Mouse (Mus musculus) heart, adult 2 months (tissue): ENCODE measurements around the gene Bend5. TPM values are rescaled to one million over a fixed set of nuclear protein-coding genes. Genes with fewer than 3 reads are reported as not detected.
A peak's percentile ranks its signal among the peaks of the same experiment; 100 is the strongest.

ENCODE experiments used
- DNase-seq, 2 experiments: peaks; one replicate each; pipeline ENCODE4 v3.0.0; 2021
- H3K27ac ChIP-seq: fragments of 200-600 bp; 2 replicates; pipeline ENCODE4 v1.8.1; 2022
- H3K27me3 ChIP-seq: fragments of 200-500 bp; 2 replicates; pipeline ENCODE4 v1.6.1; 2012; ENCODE audit warnings: mild to moderate bottlenecking, low read length, inconsistent platforms, mixed read lengths; ENCODE audit not compliant: control insufficient read depth, insufficient read depth
- H3K36me3 ChIP-seq: fragments of 200-500 bp; 2 replicates; pipeline ENCODE4 v1.6.1; 2012; ENCODE audit warnings: low read length, inconsistent platforms; ENCODE audit not compliant: control insufficient read depth, insufficient read depth
- H3K4me1 ChIP-seq: fragments of 200-500 bp; 2 replicates; pipeline ENCODE4 v1.6.1; 2011; ENCODE audit warnings: low read length; ENCODE audit not compliant: control insufficient read depth, insufficient read depth
- H3K4me3 ChIP-seq: fragments of 200-600 bp; 2 replicates; pipeline ENCODE4 v1.8.1; 2022
- H3K79me2 ChIP-seq: fragments of 200-500 bp; replicated peaks from 2 replicates; pipeline ENCODE4 v1.6.1; 2012; ENCODE audit warnings: mild to moderate bottlenecking, inconsistent platforms, low read length, moderate library complexity, mixed read lengths; ENCODE audit not compliant: control insufficient read depth, insufficient read depth
- H3K9ac ChIP-seq: fragments of 200-500 bp; 2 replicates; pipeline ENCODE4 v1.6.1; 2012; ENCODE audit warnings: low read depth, mild to moderate bottlenecking, control low read depth, inconsistent platforms, low read length, mixed read lengths
- CTCF ChIP-seq: fragments of 200-600 bp; IDR thresholded peaks from 2 replicates; pipeline ENCODE4 v1.8.1; 2022; ENCODE audit warnings: antibody characterized with exemption, mild to moderate bottlenecking, moderate library complexity
- EP300 ChIP-seq: fragments of 200-500 bp; IDR thresholded peaks from 2 replicates; pipeline ENCODE4 v1.6.1; 2011; ENCODE audit warnings: low read depth, low read length, control low read depth; ENCODE audit not compliant: insufficient read depth
- POLR2A ChIP-seq: fragments of 200-500 bp; IDR thresholded peaks from 2 replicates; pipeline ENCODE4 v1.6.1; 2011; ENCODE audit warnings: mild to moderate bottlenecking, low read depth, low read length, control low read depth; ENCODE audit not compliant: insufficient read depth
- whole genome bisulfite sequencing: fragments of 180-500 bp; shearing (Covaris S2); methylation state at CpG from one replicate; pipeline ENCODE4 v1.1.7; 2018; 5-methylcytosine and 5-hydroxymethylcytosine counted together
- intact Hi-C: fragments of 180-260 bp; cut with DNase I; formaldehyde crosslinking; loops from one replicate; pipeline ENCODE4 v1.15.1; 2025
- polyA plus RNA-seq: library from polyadenylated mRNA; depleted of rRNA; stranded (reverse); fragments of >200 nt; gene quantifications from 2 replicates; pipeline ENCODE4 v1.2.3, GENCODE M21; 2012
- total RNA-seq, 2 experiments: library from RNA; stranded (reverse); gene quantifications; 2 replicates each; pipeline ENCODE4 v1.2.3; 2021

The Bend5 gene
- total and polyA plus RNA-seq, 3 experiments = 3.8 to 8.1 (median 5.4) TPM

DNA sequence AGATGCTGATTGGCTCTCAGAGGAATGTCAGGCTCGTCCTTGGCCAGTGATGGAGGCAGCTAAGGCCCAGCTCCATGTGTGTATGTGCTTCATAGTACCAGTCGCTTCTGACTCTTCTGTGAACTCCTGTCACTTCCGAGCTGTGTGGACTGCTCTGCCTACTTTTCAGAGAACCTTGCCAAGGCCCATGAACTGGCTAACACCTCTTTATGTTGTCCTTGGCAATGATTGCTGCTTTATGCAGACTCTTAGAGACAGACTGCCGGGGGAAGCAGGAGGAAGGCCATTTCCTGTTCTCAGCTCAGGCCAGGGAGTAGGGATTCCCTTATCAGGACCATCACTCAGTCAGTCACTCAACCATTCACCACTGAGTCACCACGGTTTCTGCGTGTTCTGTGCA is 10.4 kb downstream of the Bend5 start:
- TF ChIP-seq EP300 = no peak
- no peak for TF ChIP-seq POLR2A
- no peak for TF ChIP-seq CTCF
- 26% methylated on average over 6 of the region's 6 CpGs for WGBS
- Histone ChIP-seq H3K27me3 (no peaks in the 10 kb centered on the region), H3K79me2 (no peaks in the 10 kb centered on the region), H3K27ac (no peak overlapping the region), H3K4me3 (no peak overlapping the region), H3K9ac (no peak overlapping the region), H3K36me3 (peaks cover under 1% of the 10 kb centered on the region; the same call in 1 of the 2 replicates), H3K4me1 (peaks cover 2% of the 10 kb centered on the region; the same call in 1 of the 2 replicates)
- intact Hi-C loops = no loop called here
- no peak for DNase-seq

DNA sequence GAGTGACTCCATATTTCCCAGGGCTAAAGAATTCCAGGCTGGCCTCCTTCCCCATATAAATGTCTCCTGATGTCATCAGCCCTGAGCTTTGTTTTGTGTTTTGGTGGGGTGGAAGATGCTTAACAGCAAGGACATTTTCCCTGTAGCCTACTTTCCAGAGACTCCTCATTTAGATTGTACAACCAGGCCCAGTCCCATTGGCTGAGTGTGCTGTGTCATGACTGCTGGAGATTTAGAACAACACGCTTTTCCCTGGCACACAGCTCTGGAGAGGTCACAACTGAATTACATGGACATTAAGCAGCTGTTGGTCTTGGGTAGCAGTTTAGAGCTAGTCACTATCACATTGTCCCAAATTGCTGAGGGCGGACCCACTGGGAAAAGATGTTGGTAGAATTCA is 16.4 kb downstream of the Bend5 start:
- H3K36me3 ChIP-seq = no peaks in the 10 kb centered on the region
- no peak for TF ChIP-seq POLR2A
- TF ChIP-seq CTCF = no peak
- no peak for TF ChIP-seq EP300
- no peaks in the 10 kb centered on the region for H3K4me1 ChIP-seq
- no peaks in the 10 kb centered on the region for H3K79me2 ChIP-seq
- H3K9ac ChIP-seq = no peak overlapping the region
- H3K4me3 ChIP-seq = no peak overlapping the region
- no peaks in the 10 kb centered on the region for H3K27me3 ChIP-seq
- H3K27ac ChIP-seq = no peak overlapping the region
- WGBS = 82% methylated on average over 2 of the region's 2 CpGs
- peak in 1 of 2 experiments; percentile 67 for DNase-seq
- intact Hi-C loops = no loop called here

DNA sequence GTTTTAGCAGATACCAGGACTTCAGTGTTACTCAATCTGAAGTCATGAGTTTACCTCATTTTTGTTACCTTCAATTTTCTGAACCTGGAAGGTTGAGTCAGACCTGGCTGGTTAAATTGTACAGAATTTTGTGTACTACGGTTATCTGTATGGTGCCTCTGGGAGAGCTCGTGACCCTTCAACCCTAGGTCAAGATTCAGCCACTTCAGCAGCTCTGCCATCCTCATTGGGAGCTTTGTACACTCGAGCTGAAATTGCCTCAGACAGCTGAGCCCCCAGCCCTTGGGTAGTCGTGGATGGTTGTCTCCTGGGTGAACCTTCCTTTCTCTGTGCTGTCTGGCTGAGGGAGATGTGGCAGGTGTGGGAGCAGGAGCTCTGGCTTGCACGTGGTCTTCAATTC is 17.2 kb downstream of the Bend5 start:
- H3K36me3 ChIP-seq = no peaks in the 10 kb centered on the region
- DNase-seq = no peak
- H3K9ac ChIP-seq = no peak overlapping the region
- H3K27me3 ChIP-seq = no peaks in the 10 kb centered on the region
- no peaks in the 10 kb centered on the region for H3K4me1 ChIP-seq
- no peaks in the 10 kb centered on the region for H3K79me2 ChIP-seq
- intact Hi-C loops = no loop called here
- WGBS = 84% methylated on average over 5 of the region's 5 CpGs
- TF ChIP-seq CTCF = no peak
- TF ChIP-seq POLR2A = no peak
- no peak for TF ChIP-seq EP300
- H3K27ac ChIP-seq = no peak overlapping the region
- no peak overlapping the region for H3K4me3 ChIP-seq

DNA sequence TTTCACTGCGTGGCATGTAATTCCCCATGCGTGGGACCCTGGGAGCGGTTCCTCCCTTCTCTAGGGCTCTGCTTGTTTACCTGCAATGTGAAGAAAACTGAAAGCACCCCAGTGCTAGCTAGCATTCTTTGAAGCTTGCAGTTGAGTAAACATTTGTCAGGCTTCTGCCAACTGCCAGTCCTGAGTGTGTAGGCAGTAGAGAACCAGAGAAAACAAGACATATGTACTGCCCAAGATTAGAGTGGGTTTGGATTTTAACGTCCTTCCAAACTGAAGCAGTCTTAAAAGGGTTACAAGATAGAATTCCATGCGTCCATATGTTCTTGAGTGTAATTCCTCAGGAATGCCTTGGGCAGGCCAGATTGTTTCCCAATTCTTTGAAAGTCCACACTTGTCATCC is 17.6 kb downstream of the Bend5 start:
- Histone ChIP-seq H3K27ac (no peak overlapping the region), H3K9ac (no peak overlapping the region), H3K4me3 (no peak overlapping the region), H3K27me3 (no peaks in the 10 kb centered on the region), H3K79me2 (no peaks in the 10 kb centered on the region), H3K36me3 (no peaks in the 10 kb centered on the region), H3K4me1 (no peaks in the 10 kb centered on the region)
- DNase-seq = no peak
- TF ChIP-seq EP300 (no peak), CTCF (no peak), POLR2A (no peak)
- 95% methylated on average over 5 of the region's 5 CpGs for WGBS
- intact Hi-C loops = no loop called here

DNA sequence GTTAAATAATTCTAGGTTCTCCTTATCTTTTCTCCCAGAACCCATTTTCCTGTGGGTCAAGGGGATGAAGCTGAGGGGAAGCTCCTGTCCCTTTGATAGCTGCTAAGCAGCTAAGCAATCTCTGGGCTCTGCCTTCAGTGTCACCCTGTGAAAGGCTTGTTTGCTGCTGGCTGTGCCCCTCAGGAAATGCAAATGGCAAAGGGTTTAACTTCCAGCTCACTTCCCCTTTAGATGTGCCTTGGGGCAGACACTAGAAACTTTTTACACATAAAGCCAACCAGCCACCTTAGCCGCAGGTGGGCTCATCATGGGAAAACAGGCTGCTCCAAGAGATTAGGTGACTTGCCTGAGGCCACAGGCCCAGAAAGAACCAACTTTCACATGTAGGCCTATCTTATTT is 26.9 kb downstream of the Bend5 start:
- TF ChIP-seq CTCF (no peak), EP300 (no peak), POLR2A (no peak)
- peaks cover 3% of the 10 kb centered on the region; the same call in 1 of the 2 replicates for H3K4me1 ChIP-seq
- no peaks in the 10 kb centered on the region for H3K79me2 ChIP-seq
- H3K36me3 ChIP-seq = no peaks in the 10 kb centered on the region
- WGBS = 97% methylated on average over 1 of the region's 1 CpGs
- H3K27me3 ChIP-seq = no peaks in the 10 kb centered on the region
- intact Hi-C loops = no loop called here
- H3K9ac ChIP-seq = no peak overlapping the region
- no peak for DNase-seq
- no peak overlapping the region for H3K27ac ChIP-seq
- H3K4me3 ChIP-seq = no peak overlapping the region

DNA sequence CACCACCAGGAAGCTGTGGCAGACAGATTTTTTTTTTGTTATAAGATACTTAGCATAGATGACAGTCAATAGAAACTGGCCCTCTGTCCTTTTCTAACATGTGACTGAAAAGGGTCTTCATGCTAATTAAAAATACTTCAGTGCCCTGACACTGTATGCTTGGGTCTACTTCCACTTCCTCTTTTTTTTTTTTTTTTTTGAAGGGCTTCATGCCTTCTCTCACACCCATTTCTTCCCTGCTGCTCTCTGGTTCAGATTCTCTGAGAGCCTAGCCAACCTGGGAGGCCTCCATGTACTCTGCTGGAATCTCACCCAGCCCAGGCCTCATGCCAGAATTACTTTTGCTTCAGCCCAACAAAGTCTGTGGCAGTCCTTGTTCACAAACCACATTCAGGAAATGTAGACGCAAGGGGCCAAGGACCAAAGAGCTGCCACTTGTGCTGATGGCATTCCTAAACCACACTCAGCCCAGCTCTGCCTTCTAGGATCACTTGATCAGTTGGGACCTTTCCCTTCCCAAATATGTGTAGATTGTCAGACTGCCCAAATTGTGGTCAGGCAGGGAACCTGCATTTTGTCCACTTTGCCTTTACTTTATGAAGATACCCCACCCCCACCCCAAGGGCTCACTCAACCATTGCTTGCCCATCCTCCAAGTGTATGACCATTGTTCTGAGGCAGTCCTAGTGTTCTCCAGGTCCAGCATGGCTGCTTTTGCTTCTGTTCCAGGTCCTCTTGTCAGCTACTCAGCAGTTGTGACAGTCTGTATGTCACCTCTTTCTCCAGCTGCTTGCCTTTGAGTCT is 27.8 kb downstream of the Bend5 start:
- no peak for TF ChIP-seq CTCF
- no peak for TF ChIP-seq POLR2A
- Histone ChIP-seq H3K4me3 (no peak overlapping the region), H3K79me2 (no peaks in the 10 kb centered on the region), H3K4me1 (peaks cover 3% of the 10 kb centered on the region; the same call in 1 of the 2 replicates), H3K9ac (no peak overlapping the region), H3K27ac (no peak overlapping the region), H3K36me3 (no peaks in the 10 kb centered on the region), H3K27me3 (no peaks in the 10 kb centered on the region)
- intact Hi-C loops = no loop called here
- 46% methylated on average over 1 of the region's 1 CpGs for WGBS
- DNase-seq = peak; percentile 60 to 70
